Mouse (Mus musculus) CH12F3 (cell line): ENCODE results near the gene 1700012P22Rik.

Experiments used
- in situ Hi-C: fragments of 300-500 bp; cut with MboI; formaldehyde crosslinking; loops from 2 replicates; pipeline ENCODE4 v1.14.3; 2020; ENCODE audit warnings: low sequenced_read_pairs

1700012P22Rik gene

GRCm38 (mm10) chr4:144438672-144439071, at the start of gene 1700012P22Rik:
1700012P22Rik (minus strand) TSS chr4:144438772.
- in situ Hi-C loops = no loop called here

GRCm38 (mm10) chr4:144468091-144468490, 29.5 kb upstream of the 1700012P22Rik start:
- in situ Hi-C loops = no loop called here

- in situ Hi-C loops = no loop called here
Measured at GRCm38 (mm10) chr4:144465206-144465605, 26.6 kb upstream of the 1700012P22Rik start.

- in situ Hi-C loops = no loop called here
Measured at GRCm38 (mm10) chr4:144463656-144464055, 25.1 kb upstream of the 1700012P22Rik start, which contains the start of gene Aadacl3. Aadacl3 (minus strand) TSS chr4:144463756.

GRCm38 (mm10) chr4:144453217-144453616, 14.6 kb upstream of the 1700012P22Rik start, which contains the start of gene Gm9944:
Gm9944 (minus strand) TSS chr4:144453317.
- in situ Hi-C loops = no loop called here

- in situ Hi-C loops = no loop called here
Measured at GRCm38 (mm10) chr4:144448546-144448945, 10.0 kb upstream of the 1700012P22Rik start.

- in situ Hi-C loops = no loop called here
Measured at GRCm38 (mm10) chr4:144441582-144441981, 3.0 kb upstream of the 1700012P22Rik start.

- in situ Hi-C loops = no loop called here
Measured at GRCm38 (mm10) chr4:144441095-144441494, 2.5 kb upstream of the 1700012P22Rik start.

- in situ Hi-C loops = no loop called here
Measured at GRCm38 (mm10) chr4:144433216-144433615, 5.4 kb downstream of the 1700012P22Rik start.

- in situ Hi-C loops = no loop called here
Measured at GRCm38 (mm10) chr4:144430723-144431122, 7.8 kb downstream of the 1700012P22Rik start.

GRCm38 (mm10) chr4:144428868-144429267, 9.7 kb downstream of the 1700012P22Rik start:
- in situ Hi-C loops = no loop called here

- in situ Hi-C loops = no loop called here
Measured at GRCm38 (mm10) chr4:144424590-144424989, 14.0 kb downstream of the 1700012P22Rik start.

GRCm38 (mm10) chr4:144420644-144421043, 17.9 kb downstream of the 1700012P22Rik start:
- in situ Hi-C loops = no loop called here

- in situ Hi-C loops = no loop called here
Measured at GRCm38 (mm10) chr4:144408290-144408689, 30.3 kb downstream of the 1700012P22Rik start, which contains the start of gene Pramef12. Pramef12 (minus strand) TSS chr4:144408464.

GRCm38 (mm10) chr4:144406261-144406660, 32.3 kb downstream of the 1700012P22Rik start:
- in situ Hi-C loops = no loop called here

GRCm38 (mm10) chr4:144404456-144405086, 34.0 kb downstream of the 1700012P22Rik start:
- in situ Hi-C loops = no loop called here

GRCm38 (mm10) chr4:144402712-144403111, 35.9 kb downstream of the 1700012P22Rik start:
- in situ Hi-C loops = no loop called here

- in situ Hi-C loops = no loop called here
Measured at GRCm38 (mm10) chr4:144396316-144396715, 42.3 kb downstream of the 1700012P22Rik start.

- in situ Hi-C loops = no loop called here
Measured at GRCm38 (mm10) chr4:144377911-144378310, 60.7 kb downstream of the 1700012P22Rik start, which contains the start of gene Pramef20. Pramef20 (minus strand) TSS chr4:144377933.
